17 mouse cellular contexts compared by ENCODE assay signal in genomic region chr14:99624380-99625327, GRCm38 (mm10).
DNase-seq lines count a peak whose midpoint lies in the region; ATAC-seq lines count a peak whose summit lies in the region.
"Had no signal": no experiment of that assay in that cellular context is flagged by ENCODE, and none has a peak within 500 bp of the region (broad histone marks: within the 10 kb centered on the region; RNA-seq: fewer than 3 reads in every experiment).

No protein-coding gene starts in this region.

- no peak overlapping the region for H3K4me3 ChIP-seq in hindbrain, embryonic 10.5 days
- H3K4me3 ChIP-seq: forebrain, embryonic 10.5 days; heart, embryonic 15.5 days; hindbrain, embryonic 12.5 days; liver, embryonic 12.5 days; midbrain, embryonic 15.5 days had no signal

- no peaks in the 10 kb centered on the region for H3K9me3 ChIP-seq in hindbrain, embryonic 10.5 days
- H3K9me3 ChIP-seq: forebrain, embryonic 10.5 days; heart, embryonic 15.5 days; hindbrain, embryonic 12.5 days; liver, embryonic 12.5 days; midbrain, embryonic 15.5 days had no signal

- H3K27me3 ChIP-seq in hindbrain, embryonic 10.5 days (ENCODE audit: insufficient read depth, poor library complexity, severe bottlenecking) = no peaks in the 10 kb centered on the region
- H3K27me3 ChIP-seq: heart, embryonic 15.5 days; hindbrain, embryonic 12.5 days; liver, embryonic 12.5 days; midbrain, embryonic 15.5 days had no signal

- peak; percentile 47 for DNase-seq in urinary bladder, postnatal 25 days (ENCODE audit: low spot score)
- no peak for DNase-seq in urinary bladder, adult 2 months (ENCODE audit: low spot score)
- peak; percentile 77 for DNase-seq in NIH3T3 (ENCODE audit: low read depth)
- no peak for DNase-seq in cerebellum, postnatal 36 days
- DNase-seq in hindbrain, embryonic 10.5 days (ENCODE audit: low spot score) = no peak
- DNase-seq: adrenal gland, postnatal 14 days; cerebellum, adult 2 months; heart, adult 11 months had no signal

- peak; percentile 26; the same call in 1 of the 2 replicates for ATAC-seq in megakaryocyte progenitor cell, adult 5-6 weeks (replicated peaks; ENCODE audit: poor library complexity)
- no peak for ATAC-seq in megakaryocyte-erythroid progenitor cell, adult 5-6 weeks (replicated peaks; ENCODE audit: low FRiP score, low TSS enrichment, poor library complexity, severe bottlenecking)
- ATAC-seq: inflammation-experienced regulatory T-cells, adult 6 months; liver, embryonic 12.5 days; midbrain, embryonic 15.5 days had no signal

- H3K4me1 ChIP-seq in hindbrain, embryonic 10.5 days (replicated peaks) = no peaks in the 10 kb centered on the region
- H3K4me1 ChIP-seq: heart, embryonic 15.5 days; hindbrain, embryonic 12.5 days; liver, embryonic 12.5 days; midbrain, embryonic 15.5 days had no signal

- no peak overlapping the region for H3K27ac ChIP-seq in hindbrain, embryonic 10.5 days
- H3K27ac ChIP-seq: forebrain, embryonic 10.5 days; heart, embryonic 15.5 days; hindbrain, embryonic 12.5 days; liver, embryonic 12.5 days; macrophage; midbrain, embryonic 15.5 days had no signal

- 87% methylated on average over 10 of the region's 10 CpGs for WGBS in hindbrain, embryonic 10.5 days

- no peaks in the 10 kb centered on the region for H3K36me3 ChIP-seq in hindbrain, embryonic 10.5 days
- H3K36me3 ChIP-seq: forebrain, embryonic 10.5 days; heart, embryonic 15.5 days; hindbrain, embryonic 12.5 days; liver, embryonic 12.5 days; midbrain, embryonic 15.5 days had no signal

Comparison
In these comparisons a context has a peak if more than half of its experiments do, and no peak if none do; other contexts are left out.
1. DNase-seq: peak in urinary bladder, postnatal 25 days (single experiment) and NIH3T3 (single experiment); none in urinary bladder, adult 2 months (single experiment), cerebellum, postnatal 36 days (0 of 2) and hindbrain, embryonic 10.5 days (single experiment).